Mouse (Mus musculus) intestine, postnatal 0 days (tissue): ENCODE data around the gene Grn. TPM values are rescaled to one million over a fixed set of nuclear protein-coding genes. Genes with fewer than 3 reads are reported as not detected.
A peak's percentile ranks its signal among the peaks of the same experiment; 100 is the strongest.

Experiments used
- ATAC-seq: fragments of 200-750 bp; cut with Nextera tagmentation; 2 replicates; pipeline ENCODE4 v1.8.0; 2017; ENCODE audit warnings: mild to moderate bottlenecking, moderate TSS enrichment, moderate library complexity
- H3K27ac ChIP-seq: fragments of 300-500 bp; sonication (generic); 2 replicates; pipeline ENCODE4 v1.5.1; 2014; ENCODE audit warnings: mild to moderate bottlenecking, low read depth, low read length, moderate library complexity
- H3K27me3 ChIP-seq: fragments of 300-500 bp; sonication (generic); replicated peaks from 2 replicates; pipeline ENCODE4 v1.6.1; 2014; ENCODE audit warnings: low read length, mixed read lengths; ENCODE audit not compliant: control insufficient read depth, insufficient read depth
- H3K36me3 ChIP-seq: fragments of 300-500 bp; sonication (generic); 2 replicates; pipeline ENCODE4 v1.6.1; 2014; ENCODE audit warnings: mild to moderate bottlenecking, moderate library complexity; ENCODE audit not compliant: control insufficient read depth, insufficient read depth
- H3K4me1 ChIP-seq: fragments of 300-500 bp; sonication (generic); replicated peaks from 2 replicates; pipeline ENCODE4 v1.6.1; 2014; ENCODE audit warnings: antibody characterized with exemption, low read length, mixed read lengths; ENCODE audit not compliant: control insufficient read depth, insufficient read depth
- H3K4me2 ChIP-seq: fragments of 300-500 bp; sonication (generic); replicated peaks from 2 replicates; pipeline ENCODE4 v1.6.1; 2014; ENCODE audit warnings: low read depth, mild to moderate bottlenecking, moderate library complexity
- H3K4me3 ChIP-seq: fragments of 300-500 bp; sonication (generic); 2 replicates; pipeline ENCODE4 v1.5.1; 2014; ENCODE audit warnings: low read depth, low read length
- H3K9ac ChIP-seq: fragments of 300-500 bp; sonication (generic); 2 replicates; pipeline ENCODE4 v1.6.1; 2014; ENCODE audit warnings: mild to moderate bottlenecking, low read depth, low read length
- H3K9me3 ChIP-seq: fragments of 300-500 bp; sonication (generic); 2 replicates; pipeline ENCODE4 v1.6.1; 2016; ENCODE audit warnings: mixed run types; ENCODE audit not compliant: control insufficient read depth
- CTCF ChIP-seq: sonication (generic); IDR thresholded peaks from 2 replicates; pipeline ENCODE4 v1.5.1; 2016; ENCODE audit warnings: low read depth, mild to moderate bottlenecking, control low read depth, antibody characterized with exemption, moderate library complexity
- WGBS: fragments of 180-500 bp; shearing (Covaris S2); extraction: QIAGEN DNeasy Blood & Tissue Kit; methylation state at CpG from one replicate; pipeline ENCODE4 v1.1.7; 2014; 5-methylcytosine and 5-hydroxymethylcytosine counted together
- polyA plus RNA-seq: library from polyadenylated mRNA; unstranded; fragments of >200 nt; fragmentation: Nextera tagmentation; extraction: Ambion mirVana; gene quantifications from 2 replicates; pipeline ENCODE4 v1.2.1, GENCODE M21; 2015

Grn gene
- polyA plus RNA-seq, 1 experiment from 2014 or later: 339 TPM

DNA sequence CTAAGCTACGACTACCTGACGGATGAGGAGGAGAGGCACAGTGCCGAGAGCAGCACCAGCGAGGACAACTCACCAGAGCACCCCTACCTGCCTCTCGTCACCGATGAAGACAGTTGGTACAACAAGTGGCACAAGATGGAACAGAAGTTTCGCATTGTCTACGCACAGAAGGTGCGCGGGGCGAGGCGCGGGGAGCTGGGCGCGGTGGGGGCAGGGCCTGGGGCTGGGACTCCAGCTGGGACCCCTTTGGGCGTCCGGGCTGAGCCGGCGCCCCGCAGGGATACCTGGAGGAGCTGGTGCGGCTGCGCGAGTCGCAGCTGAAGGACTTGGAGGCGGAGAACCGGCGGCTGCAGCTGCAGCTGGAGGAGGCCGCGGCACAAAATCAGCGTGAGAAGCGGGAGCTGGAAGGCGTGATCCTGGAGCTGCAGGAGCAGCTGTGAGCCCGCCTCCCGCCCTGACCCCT lies 30.5 kb upstream of the Grn start:
- Histone ChIP-seq H3K4me1 (no peaks in the 10 kb centered on the region), H3K27ac (no peak overlapping the region), H3K27me3 (peaks cover 18% of the 10 kb centered on the region), H3K4me2 (peak overlapping the region; percentile 64), H3K36me3 (peaks cover 31% of the 10 kb centered on the region), H3K4me3 (peak overlapping the region; percentile 31), H3K9me3 (no peaks in the 10 kb centered on the region), H3K9ac (no peak overlapping the region)
- under 1% methylated on average over 33 of the region's 34 CpGs for WGBS
- no peak for TF ChIP-seq CTCF
- ATAC-seq: no peak

DNA sequence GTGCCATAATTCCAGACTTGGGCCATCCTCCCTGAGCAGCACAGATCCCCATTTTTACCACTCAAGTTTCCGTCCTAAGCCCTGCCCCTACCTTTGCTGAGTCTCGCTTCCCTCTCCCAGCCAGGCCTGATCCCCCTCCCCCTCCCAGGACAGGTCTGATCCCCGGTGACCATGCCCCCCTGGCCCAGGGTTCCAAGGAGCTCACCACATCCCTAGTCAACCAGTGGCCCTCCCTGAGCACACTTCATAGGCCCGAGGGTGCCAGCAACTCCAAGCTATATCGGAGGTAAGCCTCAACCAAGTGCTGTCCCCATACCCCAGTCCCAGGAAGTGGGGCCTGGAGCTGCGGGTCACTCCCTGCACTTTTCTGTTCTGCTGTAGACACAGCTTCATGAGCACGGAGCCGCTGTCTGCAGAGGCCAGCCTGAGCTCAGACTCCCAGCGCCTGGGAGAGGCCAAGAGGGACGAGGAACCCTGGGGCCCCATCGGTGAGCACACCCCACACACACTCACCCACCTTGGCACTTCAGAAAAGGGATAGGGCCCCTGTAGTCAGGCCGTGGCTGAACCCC lies 29.5 kb upstream of the Grn start:
- TF ChIP-seq CTCF: no peak
- Histone ChIP-seq H3K9me3 (no peaks in the 10 kb centered on the region), H3K4me2 (no peak overlapping the region), H3K9ac (no peak overlapping the region), H3K4me1 (no peaks in the 10 kb centered on the region), H3K36me3 (peaks cover 36% of the 10 kb centered on the region), H3K4me3 (no peak overlapping the region), H3K27ac (no peak overlapping the region), H3K27me3 (peaks cover 18% of the 10 kb centered on the region)
- no peak for ATAC-seq
- 27% methylated on average over 12 of the region's 12 CpGs for WGBS

DNA sequence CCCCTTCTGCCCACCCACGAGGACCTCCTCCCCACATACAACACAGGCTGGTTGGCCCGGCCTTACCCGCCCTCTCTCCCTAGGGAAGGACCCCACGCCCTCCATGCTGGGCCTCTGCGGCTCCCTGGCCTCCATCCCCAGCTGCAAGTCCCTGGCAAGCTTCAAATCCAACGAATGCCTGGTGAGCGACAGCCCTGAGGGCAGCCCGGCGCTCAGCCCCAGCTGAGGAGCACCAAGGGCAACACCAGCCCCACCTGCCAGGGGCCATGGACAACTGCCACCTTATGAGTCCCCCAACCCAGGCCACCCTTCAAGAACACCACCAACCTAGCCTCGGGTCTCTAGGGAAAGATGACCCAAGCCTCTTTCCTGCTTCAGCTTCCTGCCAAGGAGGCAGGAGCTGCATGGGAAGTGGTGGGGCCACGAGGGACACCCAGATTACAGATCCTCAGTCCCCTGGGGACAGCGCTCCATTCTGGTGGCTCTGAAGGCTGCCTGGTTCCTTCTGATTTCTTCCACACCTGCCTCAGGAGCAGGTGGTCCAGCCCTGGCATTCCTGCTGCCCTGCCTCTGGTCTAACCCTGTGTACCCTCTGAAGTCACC lies 28.1 kb upstream of the Grn start:
- Histone ChIP-seq H3K9me3 (no peaks in the 10 kb centered on the region), H3K9ac (no peak overlapping the region), H3K27me3 (peaks cover 14% of the 10 kb centered on the region), H3K27ac (no peak overlapping the region), H3K4me2 (no peak overlapping the region), H3K4me3 (no peak overlapping the region), H3K36me3 (peaks cover 36% of the 10 kb centered on the region), H3K4me1 (0 out of 2 replicates have a peak, but pooled peaks cover 2% of the 10 kb centered on the region)
- WGBS: 70% methylated on average over 12 of the region's 12 CpGs
- ATAC-seq: no peak
- TF ChIP-seq CTCF: no peak

DNA sequence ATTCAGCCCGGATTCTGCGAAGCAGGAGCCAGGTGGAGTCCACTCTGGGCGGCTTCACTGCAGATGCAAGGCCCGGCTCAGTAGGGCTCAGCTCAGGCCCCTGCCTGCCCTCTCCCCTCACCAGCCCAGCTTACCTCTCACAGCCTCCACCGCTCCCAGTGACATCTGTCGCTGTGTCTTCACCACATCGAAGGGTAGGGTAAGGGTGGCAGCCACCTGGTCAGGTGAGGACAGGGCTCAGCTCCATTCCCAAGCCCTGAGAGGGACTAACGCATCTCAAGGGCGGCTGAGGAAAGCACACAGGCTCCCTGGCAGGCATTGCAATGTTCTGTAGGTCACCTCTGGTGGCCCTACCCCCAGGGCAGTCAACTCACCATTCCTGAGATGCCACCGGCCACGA lies 26.5 kb upstream of the Grn start:
- no peak for TF ChIP-seq CTCF
- 92% methylated on average over 11 of the region's 11 CpGs for WGBS

DNA sequence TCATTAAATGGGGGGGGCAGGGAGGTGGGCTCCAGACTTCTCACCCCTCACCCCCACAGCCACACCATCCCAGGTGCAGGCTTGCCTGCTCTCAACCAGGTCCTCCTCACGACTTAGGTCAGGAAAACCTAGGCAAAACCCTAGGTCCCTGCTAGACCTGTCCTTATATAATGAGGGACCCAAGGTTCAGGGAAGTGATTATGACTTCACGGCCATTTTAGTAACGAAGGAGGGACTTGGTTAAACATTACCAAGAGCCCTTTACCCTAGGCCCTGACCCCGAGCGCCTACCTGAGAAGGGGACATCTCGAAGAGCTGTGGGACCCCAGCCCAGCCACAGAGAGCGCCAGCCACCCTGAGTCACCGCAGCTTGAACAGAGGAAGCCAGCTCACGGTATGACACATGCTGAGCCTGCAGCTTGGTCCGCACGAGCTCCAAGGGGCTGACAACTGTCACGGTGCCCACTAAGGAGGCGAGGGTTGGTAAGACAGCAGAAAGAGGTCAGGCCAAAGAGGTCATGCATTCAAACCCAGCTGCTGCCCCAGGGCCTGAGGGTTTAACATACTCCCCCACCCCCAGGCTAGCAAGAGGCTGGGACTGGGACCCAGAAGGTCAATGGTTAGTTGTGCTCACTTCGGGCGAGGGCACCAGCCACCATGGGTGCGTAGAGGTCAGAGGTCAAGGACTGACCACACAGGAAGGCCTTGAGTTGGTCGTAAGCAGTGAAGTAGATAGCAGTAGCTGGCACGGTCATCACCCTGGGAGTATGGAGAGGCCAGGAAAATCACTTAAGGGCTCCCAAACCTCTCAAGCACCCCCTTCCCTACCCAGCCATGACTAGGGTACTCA lies 25.7 kb upstream of the Grn start:
- WGBS: 61% methylated on average over 18 of the region's 18 CpGs
- Histone ChIP-seq H3K9ac (no peak overlapping the region), H3K4me2 (no peak overlapping the region; the same call in 1 of the 2 replicates), H3K27ac (no peak overlapping the region), H3K4me1 (0 out of 2 replicates have a peak, but pooled peaks cover 2% of the 10 kb centered on the region), H3K27me3 (peaks cover 6% of the 10 kb centered on the region; the same call in 1 of the 2 replicates), H3K36me3 (peaks cover 36% of the 10 kb centered on the region), H3K4me3 (no peak overlapping the region), H3K9me3 (no peaks in the 10 kb centered on the region)
- TF ChIP-seq CTCF: no peak
- ATAC-seq: no peak

More for the DNA sequence above, 26.5 kb upstream of the Grn start:
- no peak overlapping the region for H3K9ac ChIP-seq
- ATAC-seq: no peak
- no peak overlapping the region for H3K27ac ChIP-seq
- no peak overlapping the region for H3K4me3 ChIP-seq
- peaks cover 36% of the 10 kb centered on the region for H3K36me3 ChIP-seq
- H3K4me2 ChIP-seq: no peak overlapping the region
- H3K9me3 ChIP-seq: no peaks in the 10 kb centered on the region
- peaks cover 12% of the 10 kb centered on the region for H3K27me3 ChIP-seq
- H3K4me1 ChIP-seq: 0 out of 2 replicates have a peak, but pooled peaks cover 2% of the 10 kb centered on the region
